16 mouse cellular contexts compared by ENCODE assay signal in the genomic region with DNA sequence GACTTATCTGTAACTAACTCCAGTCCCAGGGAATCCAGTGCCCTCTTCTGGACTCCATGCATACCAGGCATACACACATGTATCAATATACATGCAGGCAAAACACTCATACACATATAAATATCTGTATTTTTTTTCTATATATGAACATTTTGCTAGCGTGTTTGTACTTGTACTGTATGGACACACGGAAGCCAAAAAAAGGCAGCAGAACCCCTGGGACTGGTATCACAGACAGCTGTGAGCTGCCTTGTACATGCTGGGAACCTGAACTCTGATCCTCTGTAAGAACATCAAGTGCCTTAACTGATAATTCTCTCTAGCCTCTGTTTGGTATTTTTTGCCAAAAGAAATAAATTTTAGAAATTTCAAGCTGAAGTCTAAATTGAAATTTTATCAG.
"Had no signal": no experiment of that assay in that cellular context is flagged by ENCODE, and none has a peak within 500 bp of the region (broad histone marks: within the 10 kb centered on the region; RNA-seq: fewer than 3 reads in every experiment).

No protein-coding gene starts in this region.

- H3K4me3 ChIP-seq: lung, embryonic 15.5 days; megakaryocyte, embryonic 14.5 days; neural tube, embryonic 12.5 days; stomach, embryonic 15.5 days had no signal

- H3K9ac ChIP-seq: lung, embryonic 15.5 days; neural tube, embryonic 12.5 days; stomach, embryonic 15.5 days had no signal

- H3K4me1 ChIP-seq: lung, embryonic 15.5 days; neural tube, embryonic 12.5 days; stomach, embryonic 15.5 days had no signal

- ATAC-seq: lung, postnatal 0 days; midbrain, embryonic 16.5 days had no signal

- DNase-seq: lung, adult 2 months; lung, postnatal 14 days; lung, postnatal 36 days; midbrain, embryonic 14.5 days; right cerebral cortex, postnatal 14 days; thymus, adult 18-20 months; thymus, postnatal 14 days; thymus, postnatal 36 days had no signal

- H3K9me3 ChIP-seq: lung, embryonic 15.5 days; megakaryocyte, embryonic 14.5 days; neural tube, embryonic 12.5 days; stomach, embryonic 15.5 days had no signal

- H3K27ac ChIP-seq: lung, embryonic 15.5 days; macrophage; neural tube, embryonic 12.5 days; stomach, embryonic 15.5 days had no signal

- H3K4me2 ChIP-seq: lung, embryonic 15.5 days; midbrain, embryonic 11.5 days; neural tube, embryonic 12.5 days; stomach, embryonic 15.5 days had no signal

- H3K27me3 ChIP-seq: lung, embryonic 15.5 days; megakaryocyte, embryonic 14.5 days; neural tube, embryonic 12.5 days; stomach, embryonic 15.5 days had no signal
